Mouse (Mus musculus): ENCODE results near the gene Oas1g. TPM values are rescaled to one million over a fixed set of nuclear protein-coding genes. Genes with fewer than 3 reads are reported as not detected.
A peak's percentile ranks its signal among the peaks of the same experiment; 100 is the strongest.
"Not testable (repeated sequence)": the region's sequence is repeated elsewhere in the genome, so short reads cannot be mapped to it uniquely, and the experiment has no call there.

Gene Oas1g
- polyA plus RNA-seq, 1 experiment from 2014 or later, result 1.3 TPM

DNA sequence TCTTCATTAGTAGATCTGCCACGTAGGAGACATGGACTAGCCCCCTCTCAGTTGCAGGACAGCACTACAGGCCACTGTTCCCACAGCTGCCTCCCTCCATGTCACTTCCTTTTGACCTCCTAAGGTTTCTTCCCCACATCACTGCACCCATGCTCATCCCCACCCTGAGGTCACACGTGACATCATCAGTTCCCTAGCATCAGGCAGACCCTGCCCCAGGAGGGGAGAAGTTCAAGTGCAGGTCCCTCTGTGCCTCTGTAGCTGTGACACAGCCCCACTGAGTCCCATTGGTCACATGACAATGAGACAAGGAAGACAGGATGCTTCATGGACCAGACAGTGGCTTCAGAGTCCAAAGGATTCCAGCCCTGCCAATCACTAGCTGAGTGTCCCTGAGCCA is 10.0 kb downstream of the Oas1g start:
- H3K27me3 ChIP-seq (ENCODE audit: control insufficient read depth, insufficient read depth, low read length); DNase-seq; H3K4me3 ChIP-seq (replicated peaks; ENCODE audit: low read depth, low read length); H3K36me3 ChIP-seq (ENCODE audit: control insufficient read depth, insufficient read depth, low read length); H3K27ac ChIP-seq (replicated peaks; ENCODE audit: low read depth, low read length); ATAC-seq (ENCODE audit: low FRiP score, low TSS enrichment); H3K9me3 ChIP-seq (ENCODE audit: control insufficient read depth, low read length); H3K9ac ChIP-seq (replicated peaks; ENCODE audit: low read length); H3K4me1 ChIP-seq (ENCODE audit: control insufficient read depth, insufficient read depth, low read length); H3K4me2 ChIP-seq (ENCODE audit: low read length): not testable (repeated sequence)
- WGBS, result 88% methylated on average over 2 of the region's 2 CpGs

- not testable (repeated sequence) for H3K4me2 ChIP-seq (ENCODE audit: low read length); H3K4me1 ChIP-seq (ENCODE audit: control insufficient read depth, insufficient read depth, low read length); H3K27ac ChIP-seq (replicated peaks; ENCODE audit: low read depth, low read length); DNase-seq; H3K9ac ChIP-seq (replicated peaks; ENCODE audit: low read length); H3K36me3 ChIP-seq (ENCODE audit: control insufficient read depth, insufficient read depth, low read length); H3K27me3 ChIP-seq (ENCODE audit: control insufficient read depth, insufficient read depth, low read length); H3K4me3 ChIP-seq (replicated peaks; ENCODE audit: low read depth, low read length); H3K9me3 ChIP-seq (ENCODE audit: control insufficient read depth, low read length); ATAC-seq (ENCODE audit: low FRiP score, low TSS enrichment)
- 63% methylated on average over 2 of the region's 3 CpGs for WGBS
These were observed 10.6 kb downstream of the Oas1g start for GRCm38 (mm10) chr5:120876839-120877238.

- 52% methylated on average over 2 of the region's 2 CpGs for WGBS
- Histone ChIP-seq H3K9ac (replicated peaks; ENCODE audit: low read length) (no peak overlapping the region), H3K9me3 (ENCODE audit: control insufficient read depth, low read length) (no peaks in the 10 kb centered on the region), H3K4me2 (ENCODE audit: low read length) (no peak overlapping the region), H3K27ac (replicated peaks; ENCODE audit: low read depth, low read length) (no peak overlapping the region), H3K4me3 (replicated peaks; ENCODE audit: low read depth, low read length) (no peak overlapping the region), H3K36me3 (ENCODE audit: control insufficient read depth, insufficient read depth, low read length) (no peaks in the 10 kb centered on the region), H3K4me1 (ENCODE audit: control insufficient read depth, insufficient read depth, low read length) (0 out of 2 replicates have a peak, but pooled peaks cover 3% of the 10 kb centered on the region), H3K27me3 (ENCODE audit: control insufficient read depth, insufficient read depth, low read length) (no peaks in the 10 kb centered on the region)
- ATAC-seq (ENCODE audit: low FRiP score, low TSS enrichment) (no peak), DNase-seq (no peak)
These were observed 15.9 kb downstream of the Oas1g start for GRCm38 (mm10) chr5:120871469-120871868.

DNA sequence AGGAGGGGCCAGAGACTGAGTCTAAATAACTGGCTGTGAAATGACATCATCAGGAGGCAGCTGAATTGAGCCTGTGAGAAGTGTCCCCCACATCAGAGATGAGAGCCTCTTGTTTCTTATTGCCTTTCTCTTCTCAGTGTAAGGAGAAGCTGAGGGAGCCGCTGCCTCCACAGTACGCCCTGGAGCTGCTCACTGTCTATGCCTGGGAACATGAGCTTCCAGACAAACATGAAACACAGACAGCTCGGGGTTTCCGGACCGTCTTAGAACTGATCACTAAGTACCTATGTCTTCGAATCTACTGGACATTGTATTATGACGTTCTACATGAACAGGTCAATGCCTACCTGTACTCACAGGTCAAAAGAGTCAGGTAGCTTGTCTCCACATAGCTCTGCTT is 16.6 kb downstream of the Oas1g start:
- DNase-seq (peak; percentile 1), ATAC-seq (ENCODE audit: low FRiP score, low TSS enrichment) (no peak)

GRCm38 (mm10) chr5:120870081-120870480 is 17.3 kb downstream of the Oas1g start:
- WGBS, result 69% methylated on average over 3 of the region's 3 CpGs
- DNase-seq (no peak), ATAC-seq (ENCODE audit: low FRiP score, low TSS enrichment) (no peak)
- Histone ChIP-seq H3K27me3 (ENCODE audit: control insufficient read depth, insufficient read depth, low read length) (no peaks in the 10 kb centered on the region), H3K9ac (replicated peaks; ENCODE audit: low read length) (no peak overlapping the region), H3K4me1 (ENCODE audit: control insufficient read depth, insufficient read depth, low read length) (no peaks in the 10 kb centered on the region), H3K4me2 (ENCODE audit: low read length) (no peak overlapping the region), H3K9me3 (ENCODE audit: control insufficient read depth, low read length) (no peaks in the 10 kb centered on the region), H3K4me3 (replicated peaks; ENCODE audit: low read depth, low read length) (no peak overlapping the region), H3K36me3 (ENCODE audit: control insufficient read depth, insufficient read depth, low read length) (no peaks in the 10 kb centered on the region), H3K27ac (replicated peaks; ENCODE audit: low read depth, low read length) (no peak overlapping the region)

More for the DNA sequence above, 16.6 kb downstream of the Oas1g start:
- Histone ChIP-seq H3K4me2 (ENCODE audit: low read length) (no peak overlapping the region), H3K27me3 (ENCODE audit: control insufficient read depth, insufficient read depth, low read length) (no peaks in the 10 kb centered on the region), H3K4me1 (ENCODE audit: control insufficient read depth, insufficient read depth, low read length) (0 out of 2 replicates have a peak, but pooled peaks cover 3% of the 10 kb centered on the region), H3K4me3 (replicated peaks; ENCODE audit: low read depth, low read length) (no peak overlapping the region), H3K36me3 (ENCODE audit: control insufficient read depth, insufficient read depth, low read length) (no peaks in the 10 kb centered on the region), H3K27ac (replicated peaks; ENCODE audit: low read depth, low read length) (no peak overlapping the region), H3K9ac (replicated peaks; ENCODE audit: low read length) (no peak overlapping the region), H3K9me3 (ENCODE audit: control insufficient read depth, low read length) (no peaks in the 10 kb centered on the region)
- 82% methylated on average over 7 of the region's 7 CpGs for WGBS

DNA sequence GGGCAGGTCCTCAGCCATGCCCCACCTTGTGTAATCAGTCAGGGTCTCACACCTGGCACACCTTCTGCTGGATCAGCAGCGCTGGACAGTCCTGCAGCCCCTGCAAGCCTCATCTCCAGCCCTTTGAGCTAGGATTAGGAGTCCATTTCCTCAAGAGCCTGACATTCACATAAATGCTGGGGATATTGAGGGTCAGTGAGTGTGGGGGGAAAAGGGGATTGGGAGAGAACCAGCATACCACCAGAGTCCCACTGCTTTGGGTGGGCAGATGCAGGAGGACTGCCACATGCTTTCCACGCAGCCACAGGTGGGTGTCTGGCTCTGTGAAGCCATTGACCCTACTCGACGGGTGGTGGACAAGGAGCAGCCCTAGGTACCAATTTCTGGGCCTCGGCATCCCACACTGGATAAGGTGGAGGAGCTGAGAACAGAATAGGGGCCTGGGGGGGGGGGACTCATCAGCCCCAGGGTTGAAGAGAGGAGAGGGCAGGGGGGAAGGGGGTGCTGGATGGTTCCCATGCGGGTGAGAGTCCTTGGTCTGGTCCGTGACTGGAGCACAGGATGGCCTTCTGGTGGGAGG is 17.9 kb downstream of the Oas1g start:
- no peaks in the 10 kb centered on the region for H3K9me3 ChIP-seq (ENCODE audit: control insufficient read depth, low read length)
- H3K36me3 ChIP-seq (ENCODE audit: control insufficient read depth, insufficient read depth, low read length), result no peaks in the 10 kb centered on the region
- H3K27me3 ChIP-seq (ENCODE audit: control insufficient read depth, insufficient read depth, low read length), result no peaks in the 10 kb centered on the region
- DNase-seq (no peak), ATAC-seq (ENCODE audit: low FRiP score, low TSS enrichment) (no peak)
- no peaks in the 10 kb centered on the region for H3K4me1 ChIP-seq (ENCODE audit: control insufficient read depth, insufficient read depth, low read length)
- no peak overlapping the region for H3K4me2 ChIP-seq (ENCODE audit: low read length)
- no peak overlapping the region for H3K4me3 ChIP-seq (replicated peaks; ENCODE audit: low read depth, low read length)
- 83% methylated on average over 7 of the region's 7 CpGs for WGBS
- no peak overlapping the region for H3K9ac ChIP-seq (replicated peaks; ENCODE audit: low read length)
- H3K27ac ChIP-seq (replicated peaks; ENCODE audit: low read depth, low read length), result no peak overlapping the region

- DNase-seq (peak; percentile 6), ATAC-seq (ENCODE audit: low FRiP score, low TSS enrichment) (no peak)
- Histone ChIP-seq H3K4me1 (ENCODE audit: control insufficient read depth, insufficient read depth, low read length) (no peaks in the 10 kb centered on the region), H3K27ac (replicated peaks; ENCODE audit: low read depth, low read length) (no peak overlapping the region), H3K9ac (replicated peaks; ENCODE audit: low read length) (no peak overlapping the region), H3K9me3 (ENCODE audit: control insufficient read depth, low read length) (no peaks in the 10 kb centered on the region), H3K27me3 (ENCODE audit: control insufficient read depth, insufficient read depth, low read length) (no peaks in the 10 kb centered on the region), H3K36me3 (ENCODE audit: control insufficient read depth, insufficient read depth, low read length) (no peaks in the 10 kb centered on the region), H3K4me3 (replicated peaks; ENCODE audit: low read depth, low read length) (no peak overlapping the region), H3K4me2 (ENCODE audit: low read length) (no peak overlapping the region)
- WGBS, result 69% methylated on average over 3 of the region's 3 CpGs
These were observed 22.0 kb downstream of the Oas1g start for GRCm38 (mm10) chr5:120865336-120865860.

DNA sequence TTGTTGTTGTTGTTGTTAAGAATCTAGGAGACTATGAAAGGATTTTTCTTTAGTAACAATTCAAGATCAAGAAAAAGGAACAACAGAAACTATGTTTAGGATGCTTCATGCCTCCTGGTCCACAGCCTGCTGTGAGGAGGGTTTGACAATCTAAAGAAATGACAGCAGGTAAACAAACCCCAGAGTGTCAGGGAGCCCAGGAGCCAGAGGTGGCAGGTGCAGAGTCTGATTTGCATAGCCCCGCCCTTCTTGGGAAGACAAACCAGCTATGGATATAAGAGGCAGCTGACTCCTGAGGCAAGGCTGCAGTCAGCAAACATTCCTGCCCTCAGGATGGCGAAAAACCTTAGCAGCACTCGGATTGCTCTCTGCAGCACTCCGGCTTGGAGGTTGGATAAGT is 26.3 kb downstream of the Oas1g start, which contains the start of gene Oas1h:
Gene Oas1h (plus strand): TSS at position 301 of the 400 bp plus-strand sequence.
- Histone ChIP-seq H3K9ac (replicated peaks; ENCODE audit: low read length) (no peak within 1 kb of the TSS), H3K4me2 (ENCODE audit: low read length) (no peak within 1 kb of the TSS), H3K9me3 (ENCODE audit: control insufficient read depth, low read length) (no peaks in the 10 kb centered on the region), H3K36me3 (ENCODE audit: control insufficient read depth, insufficient read depth, low read length) (no peaks in the 10 kb centered on the region), H3K4me3 (replicated peaks; ENCODE audit: low read depth, low read length) (no peak within 1 kb of the TSS), H3K27ac (replicated peaks; ENCODE audit: low read depth, low read length) (no peak within 1 kb of the TSS), H3K4me1 (ENCODE audit: control insufficient read depth, insufficient read depth, low read length) (no peaks in the 10 kb centered on the region), H3K27me3 (ENCODE audit: control insufficient read depth, insufficient read depth, low read length) (no peaks in the 10 kb centered on the region)
- no peak for ATAC-seq (ENCODE audit: low FRiP score, low TSS enrichment)
- WGBS, result 58% methylated on average over 4 of the region's 4 CpGs
- no peak for DNase-seq

DNA sequence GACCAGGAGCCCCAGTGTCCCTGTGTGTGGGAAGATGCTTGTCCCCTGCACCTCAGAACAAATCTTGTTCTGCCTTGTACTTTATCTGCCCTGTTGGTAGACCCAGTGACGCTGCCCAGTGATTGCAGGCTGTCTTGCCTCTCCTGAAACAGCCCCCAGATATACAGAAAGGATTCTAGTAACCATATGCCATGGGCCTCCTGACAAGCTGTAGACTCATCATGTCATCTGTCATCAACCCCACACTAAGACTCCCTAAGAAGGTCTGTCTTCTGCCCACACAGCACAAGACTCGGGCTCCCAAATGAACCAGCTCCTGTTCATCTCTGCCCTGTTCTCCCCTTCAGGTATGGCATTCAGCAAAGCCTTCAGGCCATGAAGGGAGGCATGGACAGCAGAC is 28.2 kb downstream of the Oas1g start:
- WGBS, result 82% methylated on average over 2 of the region's 2 CpGs
- H3K4me3 ChIP-seq (replicated peaks; ENCODE audit: low read depth, low read length), result no peak overlapping the region
- peaks cover 6% of the 10 kb centered on the region; the same call in 1 of the 2 replicates for H3K9me3 ChIP-seq (ENCODE audit: control insufficient read depth, low read length)
- ATAC-seq (ENCODE audit: low FRiP score, low TSS enrichment) (no peak), DNase-seq (no peak)
- no peaks in the 10 kb centered on the region for H3K27me3 ChIP-seq (ENCODE audit: control insufficient read depth, insufficient read depth, low read length)
- H3K9ac ChIP-seq (replicated peaks; ENCODE audit: low read length), result no peak overlapping the region
- H3K4me2 ChIP-seq (ENCODE audit: low read length), result no peak overlapping the region
- H3K4me1 ChIP-seq (ENCODE audit: control insufficient read depth, insufficient read depth, low read length), result no peaks in the 10 kb centered on the region
- H3K27ac ChIP-seq (replicated peaks; ENCODE audit: low read depth, low read length), result no peak overlapping the region
- H3K36me3 ChIP-seq (ENCODE audit: control insufficient read depth, insufficient read depth, low read length), result no peaks in the 10 kb centered on the region
